Mouse (Mus musculus): ENCODE results near the gene Lyzl4. TPM values are rescaled to one million over a fixed set of nuclear protein-coding genes. Genes with fewer than 3 reads are reported as not detected.

Lyzl4 gene
- 1 to 10 TPM; 1.5 to 1.8 TPM for total RNA-seq (2021)

GRCm38 (mm10) chr9:121642001-121642400 is at the start of gene Lyzl4:
Gene Lyzl4 (minus strand): TSS chr9:121642096.
- intact Hi-C loops (cut with DNase I), result loop anchor here (1.0 kb wide), 1 partner anchor 25 kb away; no protein-coding TSS in a partner anchor
- DNase-seq (ENCODE audit: low spot score in 2 of 2), result peak; percentile 81 to 84

DNA sequence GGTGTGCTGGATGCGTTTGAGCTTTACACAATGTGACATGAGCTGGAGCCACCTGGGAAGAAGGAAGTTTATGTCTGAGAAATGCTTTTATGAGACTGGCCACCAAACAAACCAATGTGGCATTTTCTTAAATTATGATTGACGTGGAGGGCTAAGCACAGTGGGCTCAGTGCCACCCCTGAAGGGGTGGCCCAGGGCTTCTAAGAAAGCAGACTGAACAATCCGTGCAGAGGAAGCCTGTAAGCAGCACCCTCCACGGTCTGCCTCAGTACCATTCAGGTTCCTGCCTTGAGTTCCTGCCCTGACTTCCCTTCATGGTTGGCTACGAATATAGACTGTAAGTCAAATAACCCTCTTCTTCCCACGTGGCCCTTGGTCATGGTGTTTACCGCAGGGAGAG is 48.8 kb upstream of the Lyzl4 start:
- DNase-seq (ENCODE audit: low spot score in 2 of 2), result no peak
- intact Hi-C loops (cut with DNase I), result no loop called here

DNA sequence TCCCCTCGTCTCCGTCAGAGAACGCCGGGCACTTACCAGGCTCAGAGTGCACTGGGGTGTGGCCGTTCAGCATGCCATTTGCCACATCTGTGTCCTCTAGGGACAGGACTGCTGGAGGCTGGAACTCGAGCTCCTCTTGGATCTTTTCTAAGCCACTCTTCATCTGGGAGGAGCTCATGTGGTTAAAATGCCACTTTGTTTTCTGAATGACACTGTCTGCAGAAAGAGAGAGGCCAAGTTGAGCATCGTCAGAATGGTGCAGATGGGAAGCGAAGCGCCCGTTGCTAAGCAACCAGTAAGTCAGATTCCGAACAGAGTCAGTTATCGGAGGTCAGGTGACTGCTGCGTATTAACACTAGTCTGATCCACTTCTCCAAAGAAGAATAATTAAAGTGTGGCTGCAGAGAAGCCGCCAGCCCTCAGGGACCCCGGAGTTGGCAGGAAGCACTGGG is 48.3 kb upstream of the Lyzl4 start:
- DNase-seq (ENCODE audit: low spot score in 2 of 2), result peak; percentile 76
- intact Hi-C loops (cut with DNase I), result no loop called here

GRCm38 (mm10) chr9:121684702-121685101 is 42.8 kb upstream of the Lyzl4 start:
- intact Hi-C loops (cut with DNase I), result no loop called here
- DNase-seq (ENCODE audit: low spot score in 2 of 2), result no peak

GRCm38 (mm10) chr9:121682037-121682680 is 40.3 kb upstream of the Lyzl4 start:
- DNase-seq (ENCODE audit: low spot score in 2 of 2), result peak in 1 of 2 experiments; percentile 51
- intact Hi-C loops (cut with DNase I), result no loop called here

DNA sequence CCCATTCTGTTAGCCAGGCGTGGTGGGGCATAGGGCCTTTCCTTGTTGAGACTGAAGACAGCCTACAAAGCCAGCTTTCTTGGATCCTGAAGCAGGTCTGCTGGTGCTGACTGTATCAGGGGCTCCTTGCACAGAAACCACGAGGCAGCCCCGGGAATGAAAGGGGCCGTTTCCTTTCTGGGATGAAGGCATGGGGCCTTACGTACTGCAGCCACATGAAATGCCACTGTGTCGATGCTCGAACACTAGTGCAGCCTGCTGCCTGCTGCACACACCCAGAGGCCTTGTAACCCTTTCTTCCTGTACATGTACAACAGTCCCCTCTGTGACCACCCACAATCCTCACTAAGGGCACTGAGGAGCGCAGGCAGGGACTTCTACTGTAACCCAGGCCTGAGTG is 39.3 kb upstream of the Lyzl4 start:
- no peak for DNase-seq (ENCODE audit: low spot score in 2 of 2)
- intact Hi-C loops (cut with DNase I), result no loop called here

GRCm38 (mm10) chr9:121679549-121679948 is 37.7 kb upstream of the Lyzl4 start:
- intact Hi-C loops (cut with DNase I), result loop anchor here (5.0 to 10.0 kb wide), 2 partner anchors 202 to 425 kb away; no protein-coding TSS in a partner anchor
- DNase-seq (ENCODE audit: low spot score in 2 of 2), result peak in 1 of 2 experiments; percentile 51

DNA sequence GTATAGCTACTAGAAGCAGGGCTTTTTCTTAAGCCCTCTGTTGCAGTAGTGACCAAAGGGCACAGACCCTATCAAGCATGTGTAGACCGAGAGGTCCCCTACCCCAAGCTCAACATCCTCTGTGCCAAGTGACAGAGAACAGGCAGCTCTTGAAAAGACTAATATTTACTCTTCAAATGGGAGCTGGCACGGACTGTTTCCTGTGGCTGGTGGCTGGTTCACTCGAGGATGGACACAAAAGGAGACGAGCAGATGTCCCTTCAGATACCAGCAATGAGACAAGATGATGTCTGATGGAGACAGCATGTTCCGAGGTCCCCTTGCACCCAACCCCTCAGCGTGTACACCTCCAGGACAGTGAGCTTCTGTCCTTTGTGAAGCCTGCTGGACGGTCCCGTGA is 35.6 kb upstream of the Lyzl4 start:
- no peak for DNase-seq (ENCODE audit: low spot score in 2 of 2)
- intact Hi-C loops (cut with DNase I), result loop anchor here (5.0 to 10.0 kb wide), 2 partner anchors 200 to 423 kb away; no protein-coding TSS in a partner anchor

- no peak for DNase-seq (ENCODE audit: low spot score in 2 of 2)
- intact Hi-C loops (cut with DNase I), result loop anchor here (5.0 to 10.0 kb wide), 2 partner anchors 200 to 422 kb away; no protein-coding TSS in a partner anchor
Measured at GRCm38 (mm10) chr9:121677069-121677468, 35.2 kb upstream of the Lyzl4 start.

GRCm38 (mm10) chr9:121675556-121675955 is 33.7 kb upstream of the Lyzl4 start:
- intact Hi-C loops (cut with DNase I), result loop anchor here (5.0 to 10.0 kb wide), 2 partner anchors 198 to 421 kb away; no protein-coding TSS in a partner anchor

DNA sequence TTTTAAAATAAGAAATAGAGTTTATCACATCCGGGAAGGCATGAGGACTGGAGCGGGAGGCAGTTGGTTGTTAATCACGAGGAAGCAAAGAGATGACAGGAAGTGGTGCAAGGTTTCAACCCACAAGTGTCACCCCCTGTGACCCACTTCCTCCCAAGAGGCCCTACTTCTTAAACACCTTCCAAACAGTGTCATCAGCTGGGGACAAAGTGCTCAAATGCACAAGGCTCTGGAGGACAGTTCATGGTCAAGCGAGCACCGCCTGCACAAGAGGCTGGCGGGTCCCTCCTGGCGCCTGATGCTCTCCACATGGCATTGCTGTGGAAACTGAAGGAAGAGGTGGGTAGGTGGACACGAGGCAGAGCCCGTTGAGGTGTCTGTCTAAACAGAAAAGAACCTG is 33.1 kb upstream of the Lyzl4 start:
- no peak for DNase-seq (ENCODE audit: low spot score in 2 of 2)
- intact Hi-C loops (cut with DNase I), result loop anchor here (5.0 to 10.0 kb wide), 2 partner anchors 198 to 420 kb away; no protein-coding TSS in a partner anchor

More at GRCm38 (mm10) chr9:121675556-121675955, 33.7 kb upstream of the Lyzl4 start:
- no peak for DNase-seq (ENCODE audit: low spot score in 2 of 2)

GRCm38 (mm10) chr9:121673716-121674115 is 31.8 kb upstream of the Lyzl4 start:
- intact Hi-C loops (cut with DNase I), result loop anchor here (10.0 kb wide), 1 partner anchor 419 kb away; no protein-coding TSS in a partner anchor
- DNase-seq (ENCODE audit: low spot score in 2 of 2), result no peak

GRCm38 (mm10) chr9:121672311-121672710 is 30.4 kb upstream of the Lyzl4 start:
- no peak for DNase-seq (ENCODE audit: low spot score in 2 of 2)
- intact Hi-C loops (cut with DNase I), result loop anchor here (10.0 kb wide), 1 partner anchor 418 kb away; no protein-coding TSS in a partner anchor

GRCm38 (mm10) chr9:121671300-121671699 is 29.4 kb upstream of the Lyzl4 start:
- peak in 1 of 2 experiments; percentile 50 for DNase-seq (ENCODE audit: low spot score in 2 of 2)
- intact Hi-C loops (cut with DNase I), result loop anchor here (10.0 kb wide), 1 partner anchor 416 kb away; no protein-coding TSS in a partner anchor

DNA sequence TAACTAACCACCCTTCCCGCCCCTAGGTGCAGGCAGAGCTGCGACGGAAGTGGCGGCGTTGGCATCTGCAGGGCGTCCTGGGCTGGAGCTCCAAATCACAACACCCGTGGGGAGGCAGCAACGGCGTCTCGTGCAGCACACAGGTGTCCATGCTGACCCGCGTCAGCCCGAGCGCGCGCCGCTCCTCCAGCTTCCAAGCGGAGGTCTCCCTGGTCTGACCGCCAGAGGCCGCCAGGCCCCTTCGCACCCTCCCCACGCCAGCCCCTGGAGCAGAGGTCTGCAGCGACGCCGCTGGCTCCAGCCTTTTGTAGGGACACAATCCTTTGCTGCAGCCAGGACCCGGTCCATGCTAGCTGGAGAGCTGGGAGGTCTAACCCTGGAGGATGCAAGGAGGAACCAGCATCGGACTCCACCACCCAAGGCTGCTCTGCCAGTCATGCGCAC is 27.5 kb upstream of the Lyzl4 start:
- intact Hi-C loops (cut with DNase I), result loop anchor here (5.0 kb wide), 2 partner anchors 108 to 112 kb away; partner anchors contain the start of gene Klhl40
- DNase-seq (ENCODE audit: low spot score in 2 of 2), result no peak

DNA sequence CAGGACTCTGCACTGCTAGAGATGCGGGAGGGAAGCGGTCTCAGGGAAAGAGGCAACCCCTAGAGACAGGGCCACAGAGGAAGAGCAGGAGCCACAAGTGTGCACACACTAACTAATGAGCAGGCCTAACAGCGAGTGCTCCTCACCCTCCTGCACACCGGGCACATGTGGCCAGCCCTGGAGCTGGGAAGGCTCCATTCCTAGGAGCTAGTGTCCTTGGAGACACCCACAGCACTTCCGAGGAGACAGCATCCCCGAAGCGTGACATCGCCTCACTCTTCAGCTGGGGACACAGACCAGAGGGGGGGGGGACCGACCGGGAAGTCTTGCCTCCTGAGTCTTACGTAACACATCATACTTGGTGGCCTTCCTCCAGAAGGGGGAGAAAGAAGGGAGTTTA is 25.9 kb upstream of the Lyzl4 start:
- DNase-seq (ENCODE audit: low spot score in 2 of 2), result peak in 1 of 2 experiments; percentile 66
- intact Hi-C loops (cut with DNase I), result loop anchor here (1.0 to 5.0 kb wide), 3 partner anchors 26 to 111 kb away; partner anchors contain the start of genes Klhl40, Lyzl4 and Vipr1

- peak in 1 of 2 experiments; percentile 91 for DNase-seq (ENCODE audit: low spot score in 2 of 2)
- intact Hi-C loops (cut with DNase I), result loop anchor here (1.0 to 5.0 kb wide), 3 partner anchors 25 to 110 kb away; partner anchors contain the start of genes Klhl40, Lyzl4 and Vipr1
Measured at GRCm38 (mm10) chr9:121666957-121667630, 25.2 kb upstream of the Lyzl4 start.

DNA sequence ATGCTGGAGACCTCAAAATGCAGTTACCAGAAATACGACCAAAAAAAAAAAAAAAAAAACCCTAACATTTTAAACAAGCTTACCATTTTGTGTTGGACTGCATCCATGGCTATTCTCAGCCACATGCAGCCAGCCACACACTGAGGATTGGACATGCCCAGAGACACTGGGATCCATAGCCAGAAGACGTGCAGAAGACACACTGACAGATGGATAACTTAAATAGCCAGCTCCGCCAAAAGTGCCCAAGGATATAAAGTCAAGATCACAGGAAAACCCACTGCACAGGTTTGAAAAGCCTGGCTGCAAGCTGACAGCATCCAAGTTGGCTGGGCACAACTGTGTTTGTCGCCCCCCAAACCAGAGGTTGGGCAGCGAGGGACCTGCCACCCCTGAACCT is 22.2 kb upstream of the Lyzl4 start:
- DNase-seq (ENCODE audit: low spot score in 2 of 2), result peak; percentile 39 to 93
- intact Hi-C loops (cut with DNase I), result no loop called here

DNA sequence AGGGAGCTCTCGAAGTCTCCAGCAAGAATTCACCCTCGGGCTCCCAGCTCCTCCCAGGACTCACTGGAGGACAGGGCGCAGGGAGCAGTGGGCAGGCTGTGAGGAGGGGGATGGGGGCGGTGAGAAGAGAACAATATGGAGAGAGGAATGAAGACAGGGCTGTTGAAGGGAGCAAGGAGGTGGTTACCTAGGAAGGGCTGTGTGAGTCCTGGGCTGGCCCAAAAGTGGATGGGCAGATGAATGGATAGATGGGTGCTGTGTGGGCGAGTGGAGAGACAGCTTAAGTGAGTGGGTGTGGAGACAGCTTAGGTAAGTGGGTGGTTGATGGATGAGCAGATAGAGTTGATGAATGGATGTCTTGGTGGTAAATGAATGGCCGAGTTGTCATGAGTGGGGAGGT is 21.6 kb upstream of the Lyzl4 start:
- intact Hi-C loops (cut with DNase I), result loop anchor here (1.0 kb wide), 1 partner anchor 24 kb away; no protein-coding TSS in a partner anchor
- peak in 1 of 2 experiments; percentile 78 for DNase-seq (ENCODE audit: low spot score in 2 of 2)

- peak in 1 of 2 experiments; percentile 35 for DNase-seq (ENCODE audit: low spot score in 2 of 2)
- intact Hi-C loops (cut with DNase I), result no loop called here
Measured at GRCm38 (mm10) chr9:121659791-121660190, 17.9 kb upstream of the Lyzl4 start.

Data from left cerebral cortex, postnatal 25 days (tissue).